Mouse (Mus musculus): ENCODE results near the gene Acss2. TPM values are rescaled to one million over a fixed set of nuclear protein-coding genes. Genes with fewer than 3 reads are reported as not detected.
A peak's percentile ranks its signal among the peaks of the same experiment; 100 is the strongest.
"Not testable (repeated sequence)": the region's sequence is repeated elsewhere in the genome, so short reads cannot be mapped to it uniquely, and the experiment has no call there.

Gene Acss2
- polyA plus RNA-seq, 1 experiment from 2014 or later, result 28.5 TPM

DNA sequence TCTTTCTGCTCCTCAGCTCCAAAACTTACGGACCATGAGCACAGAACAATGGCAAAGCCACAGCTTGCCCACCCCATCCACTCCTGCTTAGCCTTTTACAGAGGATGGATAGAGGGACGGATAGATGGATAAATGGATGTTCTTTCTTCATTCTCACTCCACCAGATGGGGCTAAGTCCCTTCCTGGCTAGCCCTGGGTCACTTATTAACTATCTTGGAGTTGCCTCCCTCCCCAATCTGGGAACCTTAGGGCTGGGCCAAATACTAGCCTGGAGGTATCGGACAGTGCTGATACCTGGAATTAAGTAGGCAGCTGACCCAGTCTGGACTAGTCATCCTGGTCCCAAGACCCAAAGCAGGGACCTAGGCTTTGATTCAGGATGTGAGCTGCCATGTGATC lies 86.0 kb downstream of the Acss2 start:
- H3K4me2 ChIP-seq, result no peak overlapping the region
- no peak for ATAC-seq (ENCODE audit: low FRiP score, low read depth)
- H3K4me3 ChIP-seq, result no peak overlapping the region
- no peaks in the 10 kb centered on the region for H3K9me3 ChIP-seq
- H3K27ac ChIP-seq (replicated peaks), result no peak overlapping the region
- H3K36me3 ChIP-seq, result no peaks in the 10 kb centered on the region
- 55% methylated on average over 3 of the region's 3 CpGs for WGBS
- no peaks in the 10 kb centered on the region for H3K4me1 ChIP-seq (replicated peaks)
- H3K9ac ChIP-seq, result no peak overlapping the region
- H3K27me3 ChIP-seq, result no peaks in the 10 kb centered on the region

DNA sequence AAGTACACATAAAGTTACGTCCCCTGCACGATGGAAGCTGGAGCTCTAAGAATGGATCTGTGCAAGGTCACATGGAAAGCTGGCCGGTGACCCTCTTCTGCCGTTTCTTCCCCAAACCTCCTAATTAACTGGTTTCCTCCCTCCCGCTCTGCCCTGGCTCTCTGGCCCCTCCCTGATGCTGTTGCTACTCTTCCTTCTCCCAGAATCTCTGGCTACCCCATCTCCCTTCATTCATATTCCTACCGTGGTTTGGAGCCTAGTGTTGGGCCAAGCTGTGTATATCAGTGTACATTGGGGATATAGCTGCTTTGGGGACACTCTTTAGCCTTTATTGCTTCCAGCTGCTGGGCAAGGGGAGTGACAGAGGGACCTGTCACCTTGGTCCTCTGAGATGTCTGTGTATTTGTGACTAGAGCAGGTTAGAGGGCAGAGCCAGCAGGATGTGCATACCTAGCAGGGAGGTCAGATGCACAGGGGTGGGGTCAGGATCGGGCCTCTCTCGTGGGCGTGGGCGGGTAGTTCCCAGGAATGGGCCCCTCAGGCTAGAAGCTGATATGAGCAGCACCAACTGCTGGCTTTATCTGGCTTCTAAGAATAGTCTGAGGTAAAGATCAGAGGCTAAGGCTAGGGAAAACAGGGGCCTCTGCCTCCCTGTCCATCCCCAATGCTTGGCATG lies 87.0 kb downstream of the Acss2 start:
- Histone ChIP-seq H3K27ac (replicated peaks) (no peak overlapping the region), H3K27me3 (no peaks in the 10 kb centered on the region), H3K9me3 (no peaks in the 10 kb centered on the region), H3K4me3 (no peak overlapping the region), H3K9ac (no peak overlapping the region), H3K4me1 (replicated peaks) (no peaks in the 10 kb centered on the region), H3K4me2 (no peak overlapping the region), H3K36me3 (no peaks in the 10 kb centered on the region)
- WGBS, result 69% methylated on average over 10 of the region's 10 CpGs
- no peak for ATAC-seq (ENCODE audit: low FRiP score, low read depth)

DNA sequence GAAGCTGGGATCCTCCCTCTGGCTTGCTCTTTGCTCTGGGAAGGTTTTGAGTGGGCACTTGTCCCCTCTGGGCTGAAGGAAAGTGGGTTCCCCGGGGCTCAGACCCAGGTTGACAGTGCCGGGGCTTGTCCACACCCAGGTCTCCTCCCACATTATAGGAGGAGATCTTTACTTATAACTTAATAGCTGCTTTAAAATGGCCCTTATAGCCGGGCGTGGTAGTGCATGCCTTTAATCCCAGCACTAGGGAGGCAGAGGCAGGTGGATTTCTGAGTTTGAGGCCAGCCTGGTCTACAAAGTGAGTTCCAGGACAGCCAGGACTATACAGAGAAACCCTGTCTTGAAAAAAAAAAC lies 87.5 kb downstream of the Acss2 start:
- H3K27ac ChIP-seq (replicated peaks); H3K9me3 ChIP-seq; ATAC-seq (ENCODE audit: low FRiP score, low read depth); H3K4me2 ChIP-seq; H3K4me1 ChIP-seq (replicated peaks); H3K4me3 ChIP-seq; H3K36me3 ChIP-seq; H3K9ac ChIP-seq; H3K27me3 ChIP-seq: not testable (repeated sequence)
- 92% methylated on average over 4 of the region's 4 CpGs for WGBS

DNA sequence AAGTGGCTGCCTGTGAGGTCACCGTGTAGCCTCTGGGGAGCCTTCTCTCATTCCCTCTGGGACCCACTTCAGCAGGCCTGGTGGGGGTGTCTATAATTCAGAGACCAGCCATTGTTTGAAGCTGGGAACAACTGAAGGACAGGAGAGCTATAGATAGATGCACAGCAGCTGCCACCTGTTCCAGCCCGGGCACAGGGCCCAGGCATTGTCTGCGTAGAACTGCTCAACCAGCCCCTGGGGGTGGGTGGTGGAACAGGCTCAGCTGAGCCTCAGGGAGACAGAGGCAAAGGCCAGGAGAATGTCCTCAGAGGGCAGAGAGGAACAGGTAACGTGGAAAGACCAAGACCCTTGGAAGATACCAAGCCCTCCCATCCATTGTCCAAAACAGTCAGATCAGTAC lies 88.6 kb downstream of the Acss2 start:
- H3K36me3 ChIP-seq, result no peaks in the 10 kb centered on the region
- 76% methylated on average over 4 of the region's 4 CpGs for WGBS
- H3K4me3 ChIP-seq, result no peak overlapping the region
- H3K4me2 ChIP-seq, result no peak overlapping the region
- H3K27ac ChIP-seq (replicated peaks), result no peak overlapping the region
- no peak overlapping the region for H3K9ac ChIP-seq
- H3K4me1 ChIP-seq (replicated peaks), result no peaks in the 10 kb centered on the region
- H3K27me3 ChIP-seq, result no peaks in the 10 kb centered on the region
- no peak for ATAC-seq (ENCODE audit: low FRiP score, low read depth)
- H3K9me3 ChIP-seq, result no peaks in the 10 kb centered on the region

DNA sequence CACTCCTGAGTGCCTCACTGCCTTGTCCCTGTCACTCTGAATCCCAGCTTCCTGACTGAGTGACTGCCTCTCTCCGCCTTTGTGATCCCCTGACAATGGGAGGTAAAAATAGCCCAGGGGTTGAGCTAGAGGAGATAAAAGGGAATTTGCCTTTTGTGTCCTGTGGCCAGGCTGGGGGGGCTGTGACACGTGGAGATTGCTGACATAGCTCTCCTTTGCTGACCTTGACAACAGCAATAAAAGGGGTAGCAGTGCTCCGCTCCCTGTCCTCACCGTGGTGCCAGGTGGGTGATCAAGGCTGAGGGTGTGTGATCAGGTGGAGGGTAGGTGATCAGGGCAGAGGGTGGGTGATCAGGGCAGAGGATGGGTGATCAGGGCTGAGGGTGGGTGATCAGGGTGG lies 93.2 kb downstream of the Acss2 start, which contains the start of gene Myh7b:
Myh7b (plus strand) TSS at position 235 of the 400 bp plus-strand sequence.
- Histone ChIP-seq H3K9me3 (no peaks in the 10 kb centered on the region), H3K36me3 (no peaks in the 10 kb centered on the region), H3K4me3 (no peak within 1 kb of the TSS), H3K4me2 (no peak within 1 kb of the TSS), H3K9ac (no peak within 1 kb of the TSS), H3K4me1 (replicated peaks) (peaks cover 7% of the 10 kb centered on the region), H3K27me3 (no peaks in the 10 kb centered on the region), H3K27ac (replicated peaks) (no peak within 1 kb of the TSS)
- WGBS, result 39% methylated on average over 4 of the region's 4 CpGs
- no peak for ATAC-seq (ENCODE audit: low FRiP score, low read depth)

DNA sequence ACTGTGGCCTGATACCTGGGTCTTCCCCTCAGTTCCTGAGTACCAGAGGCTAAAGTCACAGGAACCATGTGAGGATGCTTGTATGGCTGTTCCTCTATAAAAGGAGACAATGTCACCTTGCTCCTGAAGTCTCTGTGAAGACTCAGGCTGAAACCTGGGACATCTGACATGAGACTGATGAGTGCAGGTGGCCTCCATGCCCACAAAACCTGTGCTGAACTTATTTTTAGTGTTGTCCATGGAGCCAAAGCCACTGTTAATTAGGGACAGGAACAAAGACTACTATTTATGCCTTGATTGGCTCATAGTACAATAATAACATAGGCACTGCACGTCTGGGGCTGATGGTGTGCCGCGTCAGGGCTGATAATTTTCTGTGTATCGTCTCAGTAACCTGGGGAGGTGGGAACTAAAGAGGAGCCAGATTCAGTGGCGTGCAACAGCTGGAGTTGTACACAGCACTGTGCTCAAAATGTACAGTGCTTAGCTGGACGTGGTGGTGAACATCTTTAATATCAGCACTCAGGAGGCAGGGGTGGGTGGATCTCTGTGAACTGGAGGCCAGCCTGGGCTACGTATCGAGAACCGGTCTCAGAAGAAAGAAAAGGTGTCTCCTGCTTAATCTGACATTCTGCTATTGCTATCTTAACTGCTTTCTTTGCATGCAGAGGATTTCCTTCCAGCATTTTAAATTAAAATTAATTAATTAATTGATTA lies 94.2 kb downstream of the Acss2 start:
- no peak overlapping the region for H3K27ac ChIP-seq (replicated peaks)
- 90% methylated on average over 9 of the region's 9 CpGs for WGBS
- ATAC-seq (ENCODE audit: low FRiP score, low read depth), result no peak
- H3K4me3 ChIP-seq, result no peak overlapping the region
- H3K9me3 ChIP-seq, result no peaks in the 10 kb centered on the region
- no peak overlapping the region for H3K4me2 ChIP-seq
- H3K27me3 ChIP-seq, result no peaks in the 10 kb centered on the region
- no peak overlapping the region for H3K9ac ChIP-seq
- peaks cover 7% of the 10 kb centered on the region for H3K4me1 ChIP-seq (replicated peaks)
- no peaks in the 10 kb centered on the region for H3K36me3 ChIP-seq

DNA sequence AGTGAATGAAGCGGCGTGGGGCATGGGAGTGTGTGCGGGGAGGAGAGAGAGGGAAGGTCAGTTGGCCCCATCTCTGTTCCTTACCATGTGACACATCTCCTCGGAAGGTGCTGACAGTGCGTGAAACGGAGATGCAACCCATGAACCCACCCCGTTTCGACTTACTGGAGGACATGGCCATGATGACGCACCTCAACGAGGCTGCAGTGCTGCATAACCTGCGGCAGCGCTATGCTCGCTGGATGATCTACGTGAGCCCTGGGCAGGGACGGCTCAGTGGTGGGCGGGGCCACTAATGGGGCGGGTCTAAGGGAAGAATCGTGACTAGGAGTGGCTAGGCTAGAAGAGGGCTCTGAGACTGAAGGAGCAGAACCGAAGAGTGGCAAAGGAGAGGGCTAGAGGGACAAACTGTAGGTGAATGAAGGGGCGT lies 95.6 kb downstream of the Acss2 start:
- WGBS, result 5% methylated on average over 20 of the region's 20 CpGs
- 0 out of 2 replicates have a peak overlapping the region, but pooled peaks have one; percentile 13 for H3K9ac ChIP-seq

DNA sequence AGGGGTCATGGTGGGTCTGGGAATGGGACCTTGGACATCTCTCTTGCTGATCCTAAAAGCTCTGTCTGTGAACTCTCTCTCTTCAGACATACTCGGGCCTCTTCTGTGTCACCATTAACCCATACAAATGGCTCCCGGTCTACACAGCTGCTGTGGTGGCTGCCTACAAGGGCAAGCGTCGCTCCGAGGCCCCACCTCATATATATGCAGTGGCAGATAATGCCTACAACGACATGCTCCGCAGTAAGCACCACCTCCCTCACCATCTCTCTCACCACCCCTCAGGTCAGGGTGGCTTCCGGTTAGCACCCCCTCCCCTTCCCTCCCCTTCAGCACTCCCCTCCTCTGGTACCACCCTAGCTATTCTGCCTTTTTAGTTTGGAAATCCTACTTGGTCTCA lies 96.2 kb downstream of the Acss2 start:
- no peak for ATAC-seq (ENCODE audit: low FRiP score, low read depth)
- no peak overlapping the region for H3K9ac ChIP-seq

More for the DNA sequence above, 95.6 kb downstream of the Acss2 start:
- Histone ChIP-seq H3K4me2 (peak overlapping the region; percentile 57), H3K27ac (replicated peaks) (no peak overlapping the region), H3K36me3 (no peaks in the 10 kb centered on the region), H3K27me3 (no peaks in the 10 kb centered on the region), H3K4me3 (peak overlapping the region; percentile 32), H3K9me3 (no peaks in the 10 kb centered on the region), H3K4me1 (replicated peaks) (peaks cover 7% of the 10 kb centered on the region)
- peak; percentile 90 for ATAC-seq (ENCODE audit: low FRiP score, low read depth)

DNA sequence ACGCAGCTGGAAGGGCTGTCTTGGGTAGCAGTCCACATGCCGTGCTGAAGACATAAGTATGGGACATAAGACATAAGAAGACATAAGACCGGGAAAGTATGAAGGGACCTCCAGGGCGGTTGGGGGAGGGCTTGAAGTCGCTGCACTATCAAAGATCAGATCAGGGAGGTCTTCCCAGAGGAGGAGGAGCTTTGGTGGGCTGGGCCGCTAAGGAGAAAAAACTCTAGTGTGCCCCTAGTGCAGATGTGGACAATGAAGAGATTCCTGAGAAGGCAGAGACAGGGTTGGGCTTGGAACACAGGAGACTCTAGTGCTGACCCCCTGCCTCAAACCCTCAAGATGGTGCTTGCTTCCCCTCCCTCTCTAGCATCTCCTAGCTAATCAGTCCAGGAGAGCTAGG lies 99.2 kb downstream of the Acss2 start:
- 67% methylated on average over 6 of the region's 6 CpGs for WGBS
- H3K4me2 ChIP-seq, result no peak overlapping the region
- no peaks in the 10 kb centered on the region for H3K9me3 ChIP-seq
- peaks cover 7% of the 10 kb centered on the region for H3K4me1 ChIP-seq (replicated peaks)
- ATAC-seq (ENCODE audit: low FRiP score, low read depth), result no peak
- H3K36me3 ChIP-seq, result no peaks in the 10 kb centered on the region
- H3K4me3 ChIP-seq, result no peak overlapping the region
- H3K27me3 ChIP-seq, result no peaks in the 10 kb centered on the region
- no peak overlapping the region for H3K27ac ChIP-seq (replicated peaks)
- no peak overlapping the region for H3K9ac ChIP-seq

More for the DNA sequence above, 96.2 kb downstream of the Acss2 start:
- Histone ChIP-seq H3K4me2 (peak overlapping the region; percentile 57), H3K4me1 (replicated peaks) (peaks cover 7% of the 10 kb centered on the region), H3K9me3 (no peaks in the 10 kb centered on the region), H3K4me3 (no peak overlapping the region), H3K27me3 (no peaks in the 10 kb centered on the region), H3K27ac (replicated peaks) (no peak overlapping the region), H3K36me3 (no peaks in the 10 kb centered on the region)
- 74% methylated on average over 8 of the region's 8 CpGs for WGBS

DNA sequence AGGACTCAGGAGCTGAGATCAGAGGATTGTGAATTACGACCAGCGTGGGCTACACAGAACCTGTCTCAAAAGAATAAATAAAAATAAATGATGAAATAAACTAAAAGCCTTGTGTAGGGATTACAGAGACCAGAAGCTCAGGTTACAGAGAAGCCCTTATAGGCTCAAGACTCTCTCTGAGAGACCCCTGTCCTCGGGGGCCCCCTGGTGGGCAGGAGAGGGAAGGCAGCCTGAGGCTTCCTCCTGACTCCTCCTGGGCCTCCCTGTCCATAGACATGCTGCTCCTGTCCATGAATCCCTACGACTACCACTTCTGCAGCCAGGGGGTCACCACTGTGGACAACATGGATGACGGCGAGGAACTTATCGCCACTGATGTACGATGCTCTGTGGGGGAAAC lies 102.1 kb downstream of the Acss2 start:
- 25% methylated on average over 8 of the region's 8 CpGs for WGBS
- no peak overlapping the region for H3K9ac ChIP-seq
- no peak overlapping the region for H3K27ac ChIP-seq (replicated peaks)
- H3K4me1 ChIP-seq (replicated peaks), result no peaks in the 10 kb centered on the region
- no peaks in the 10 kb centered on the region for H3K9me3 ChIP-seq
- H3K4me3 ChIP-seq, result no peak overlapping the region
- H3K27me3 ChIP-seq, result no peaks in the 10 kb centered on the region
- H3K36me3 ChIP-seq, result no peaks in the 10 kb centered on the region
- ATAC-seq (ENCODE audit: low FRiP score, low read depth), result no peak
- no peak overlapping the region for H3K4me2 ChIP-seq

DNA sequence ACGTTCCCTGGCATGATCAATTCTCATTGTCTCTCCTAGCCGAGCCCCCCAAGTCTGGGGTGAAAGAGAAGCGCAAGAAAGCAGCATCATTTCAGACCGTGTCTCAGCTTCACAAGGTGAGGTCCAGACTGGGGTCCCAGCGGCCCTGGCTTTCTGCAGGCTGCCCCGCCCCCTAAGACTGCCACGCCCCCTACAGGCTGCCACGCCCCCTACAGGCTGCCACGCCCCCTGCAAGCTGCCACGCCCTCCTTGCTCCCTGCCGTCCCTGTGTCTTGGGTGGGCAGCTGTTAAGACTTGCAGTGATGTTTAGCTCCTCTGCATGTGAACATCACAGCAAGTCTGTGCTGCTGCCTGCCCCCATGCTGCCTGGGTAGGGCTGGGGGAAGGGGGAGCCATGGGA lies 104.9 kb downstream of the Acss2 start:
- H3K4me1 ChIP-seq (replicated peaks), result no peaks in the 10 kb centered on the region
- H3K36me3 ChIP-seq, result no peaks in the 10 kb centered on the region
- no peak overlapping the region for H3K4me2 ChIP-seq
- peaks cover 2% of the 10 kb centered on the region; the same call in 1 of the 2 replicates for H3K27me3 ChIP-seq
- no peak overlapping the region for H3K27ac ChIP-seq (replicated peaks)
- no peak overlapping the region for H3K4me3 ChIP-seq
- H3K9ac ChIP-seq, result no peak overlapping the region
- ATAC-seq (ENCODE audit: low FRiP score, low read depth), result no peak
- 25% methylated on average over 11 of the region's 11 CpGs for WGBS
- H3K9me3 ChIP-seq, result no peaks in the 10 kb centered on the region

DNA sequence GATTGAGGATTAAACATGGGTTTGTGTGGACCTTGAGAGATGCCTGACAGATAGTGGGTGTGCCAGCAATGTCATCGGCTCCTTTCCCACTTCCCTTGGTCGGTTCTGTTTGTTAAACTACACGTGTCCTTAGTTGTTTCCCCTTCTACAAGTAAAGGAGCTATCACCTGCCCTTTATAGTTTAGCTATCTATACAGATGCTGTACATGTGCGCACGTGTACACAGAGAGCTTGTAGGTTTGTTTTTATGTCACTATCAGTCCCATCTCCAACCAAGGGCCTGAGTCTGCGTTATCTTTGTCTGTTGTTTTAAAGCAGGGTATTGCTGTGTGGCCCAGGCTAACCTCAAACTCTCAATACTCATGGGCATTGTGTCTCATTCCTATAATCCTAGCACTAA lies 106.2 kb downstream of the Acss2 start:
- Histone ChIP-seq H3K4me3 (no peak overlapping the region), H3K4me2 (no peak overlapping the region), H3K36me3 (no peaks in the 10 kb centered on the region), H3K9me3 (no peaks in the 10 kb centered on the region), H3K27me3 (peaks cover 3% of the 10 kb centered on the region), H3K27ac (replicated peaks) (no peak overlapping the region), H3K9ac (no peak overlapping the region), H3K4me1 (replicated peaks) (peaks cover 5% of the 10 kb centered on the region)
- WGBS, result 91% methylated on average over 6 of the region's 6 CpGs
- no peak for ATAC-seq (ENCODE audit: low FRiP score, low read depth)
